Mouse (Mus musculus) bone marrow macrophage, adult 2 months (primary cell): ENCODE measurements at regions not wholly inside any gene's neighbourhood (a gene's known extent, or its start where the extent isn't known, plus 50 kb on each side); places are given as distances from the start of the nearest gene placed in this dataset.

ENCODE experiments used
- CTCF ChIP-seq: IDR thresholded peaks from 2 replicates; pipeline ENCODE4 v1.5.1; 2012; ENCODE audit warnings: low read depth, mild to moderate bottlenecking, low read length, moderate library complexity
- POLR2A ChIP-seq: IDR thresholded peaks from 2 replicates; pipeline ENCODE4 v1.6.1; 2012; ENCODE audit warnings: mild to moderate bottlenecking, low read depth, low read length, borderline replicate concordance

DNA sequence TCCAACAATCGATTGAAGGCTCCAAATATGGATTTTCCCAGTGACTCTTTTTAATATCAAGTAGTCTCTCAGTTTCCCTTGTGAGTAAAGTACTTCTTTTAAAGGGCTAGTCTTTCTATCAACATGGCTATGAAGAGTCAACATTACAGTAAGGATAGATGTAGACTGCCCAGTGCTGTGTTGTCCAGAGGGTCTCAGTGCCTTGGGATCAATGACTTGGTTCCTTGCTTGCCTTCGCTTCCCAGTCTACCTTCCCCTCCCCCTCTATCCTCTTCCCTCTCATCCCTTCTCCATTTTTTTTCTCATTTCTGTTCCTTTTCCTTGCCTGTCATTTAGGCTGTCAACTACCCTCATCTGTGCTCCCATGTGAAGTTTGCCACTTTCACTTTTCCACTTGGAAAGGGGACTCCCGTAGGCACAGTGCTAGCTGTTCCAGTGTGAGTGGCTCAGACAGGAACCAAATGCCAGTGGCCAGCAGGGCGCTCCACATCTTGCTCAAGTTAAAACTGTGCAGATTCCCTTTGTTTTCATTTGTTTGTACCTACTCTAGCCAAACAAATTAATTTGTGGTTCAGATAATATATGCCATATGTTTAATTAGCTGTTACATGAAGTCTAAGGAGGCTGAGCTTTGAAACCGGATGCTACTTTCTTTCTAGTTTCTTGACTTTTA is 608.9 kb downstream of the Lmo4 start:
- TF ChIP-seq CTCF (no peak), POLR2A (no peak)
